Mouse (Mus musculus): ENCODE data around the gene Ctdspl. TPM values are rescaled to one million over a fixed set of nuclear protein-coding genes. Genes with fewer than 3 reads are reported as not detected.

The Ctdspl gene
- polyA plus RNA-seq, 1 experiment from 2014 or later: 21.9 TPM

DNA sequence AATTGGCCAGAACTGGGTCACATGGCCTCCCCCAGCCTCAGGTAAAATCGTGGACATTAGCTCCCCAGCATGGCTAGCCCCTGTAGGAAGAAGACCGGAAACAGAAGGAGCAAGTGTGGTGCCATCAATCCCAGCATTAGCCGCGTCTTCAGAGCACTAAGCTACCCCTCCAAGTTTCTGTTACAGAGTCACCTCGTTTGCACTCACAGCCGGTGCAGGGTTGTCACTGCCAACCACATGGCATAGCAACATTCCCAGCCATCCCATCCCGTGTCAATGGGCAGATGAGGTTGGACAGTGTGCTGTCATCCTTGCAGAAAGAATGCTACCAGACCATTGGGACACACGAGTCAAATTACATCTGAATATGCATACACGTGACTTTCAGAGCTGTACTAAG lies 4.4 kb downstream of the Ctdspl start:
- DNase-seq (ENCODE audit: low spot score) (no peak), ATAC-seq (replicated peaks; ENCODE audit: low FRiP score, low read depth) (no peak)
- H3K4me2 ChIP-seq (ENCODE audit: low read length): no peak overlapping the region
- no peak overlapping the region for H3K27ac ChIP-seq
- no peaks in the 10 kb centered on the region for H3K36me3 ChIP-seq (ENCODE audit: insufficient read depth, low read length)
- TF ChIP-seq CTCF (IDR thresholded peaks at IDR 0.05; ENCODE audit: low read depth): no peak
- 54% methylated on average over 9 of the region's 9 CpGs for WGBS
- H3K4me1 ChIP-seq (replicated peaks; ENCODE audit: insufficient read depth, low read length): peaks cover 28% of the 10 kb centered on the region
- H3K4me3 ChIP-seq (replicated peaks; ENCODE audit: low read depth, low read length): no peak overlapping the region
- H3K9me3 ChIP-seq (replicated peaks; ENCODE audit: low read length): no peaks in the 10 kb centered on the region
- no peaks in the 10 kb centered on the region for H3K27me3 ChIP-seq (ENCODE audit: insufficient read depth, low read length)
- no peak overlapping the region for H3K9ac ChIP-seq (ENCODE audit: low read depth, low read length)

DNA sequence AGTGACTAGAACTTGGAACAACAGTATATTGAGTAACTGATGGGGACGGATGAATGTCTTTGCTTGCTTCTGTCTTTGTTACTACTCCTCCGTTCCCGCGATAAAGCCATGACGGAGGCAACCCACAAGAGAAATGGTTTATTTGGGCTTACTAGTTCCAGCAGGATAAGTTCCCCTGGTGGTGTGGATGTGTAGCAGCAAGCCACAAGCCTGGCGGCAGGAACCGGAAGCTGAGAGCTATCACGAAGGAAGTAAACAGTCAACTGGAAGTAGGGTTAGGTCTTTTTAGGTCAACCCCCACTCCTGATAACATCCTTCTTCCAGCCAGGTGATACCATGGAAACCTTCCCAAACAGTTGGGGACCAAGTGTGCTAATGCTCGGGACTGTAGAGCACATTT lies 7.5 kb downstream of the Ctdspl start:
- ATAC-seq (replicated peaks; ENCODE audit: low FRiP score, low read depth): no peak
- peaks cover 26% of the 10 kb centered on the region for H3K4me1 ChIP-seq (replicated peaks; ENCODE audit: insufficient read depth, low read length)

GRCm38 (mm10) chr9:118934319-118934718 lies 8.1 kb downstream of the Ctdspl start:
- no peak for DNase-seq (ENCODE audit: low spot score)
- Histone ChIP-seq H3K4me3 (replicated peaks; ENCODE audit: low read depth, low read length) (no peak overlapping the region), H3K27ac (peak overlapping the region; percentile 2; the same call in 1 of the 2 replicates), H3K4me2 (ENCODE audit: low read length) (no peak overlapping the region), H3K9me3 (replicated peaks; ENCODE audit: low read length) (no peaks in the 10 kb centered on the region), H3K36me3 (ENCODE audit: insufficient read depth, low read length) (no peaks in the 10 kb centered on the region), H3K9ac (ENCODE audit: low read depth, low read length) (no peak overlapping the region), H3K27me3 (ENCODE audit: insufficient read depth, low read length) (no peaks in the 10 kb centered on the region), H3K4me1 (replicated peaks; ENCODE audit: insufficient read depth, low read length) (peaks cover 28% of the 10 kb centered on the region)
- 55% methylated on average over 12 of the region's 12 CpGs for WGBS
- TF ChIP-seq CTCF (IDR thresholded peaks at IDR 0.05; ENCODE audit: low read depth): no peak
- ATAC-seq (replicated peaks; ENCODE audit: low FRiP score, low read depth): no peak

More for the DNA sequence above, 7.5 kb downstream of the Ctdspl start:
- Histone ChIP-seq H3K9me3 (replicated peaks; ENCODE audit: low read length) (no peaks in the 10 kb centered on the region), H3K4me2 (ENCODE audit: low read length) (no peak overlapping the region), H3K9ac (ENCODE audit: low read depth, low read length) (no peak overlapping the region), H3K4me3 (replicated peaks; ENCODE audit: low read depth, low read length) (no peak overlapping the region), H3K36me3 (ENCODE audit: insufficient read depth, low read length) (no peaks in the 10 kb centered on the region), H3K27me3 (ENCODE audit: insufficient read depth, low read length) (no peaks in the 10 kb centered on the region), H3K27ac (peak overlapping the region; percentile 2; the same call in 1 of the 2 replicates)
- TF ChIP-seq CTCF (IDR thresholded peaks at IDR 0.05; ENCODE audit: low read depth): peak; percentile 4; the same call in 1 of the 2 replicates
- no peak for DNase-seq (ENCODE audit: low spot score)
- whole genome bisulfite sequencing: 83% methylated on average over 9 of the region's 9 CpGs

GRCm38 (mm10) chr9:118935098-118935497 lies 8.8 kb downstream of the Ctdspl start:
- ATAC-seq (replicated peaks; ENCODE audit: low FRiP score, low read depth): no peak
- 53% methylated on average over 13 of the region's 13 CpGs for WGBS
- no peak for TF ChIP-seq CTCF (IDR thresholded peaks at IDR 0.05; ENCODE audit: low read depth)
- no peaks in the 10 kb centered on the region for H3K36me3 ChIP-seq (ENCODE audit: insufficient read depth, low read length)
- no peak overlapping the region for H3K27ac ChIP-seq
- H3K9me3 ChIP-seq (replicated peaks; ENCODE audit: low read length): no peaks in the 10 kb centered on the region
- H3K9ac ChIP-seq (ENCODE audit: low read depth, low read length): no peak overlapping the region
- DNase-seq (ENCODE audit: low spot score): no peak
- peaks cover 31% of the 10 kb centered on the region for H3K4me1 ChIP-seq (replicated peaks; ENCODE audit: insufficient read depth, low read length)
- no peaks in the 10 kb centered on the region for H3K27me3 ChIP-seq (ENCODE audit: insufficient read depth, low read length)
- H3K4me3 ChIP-seq (replicated peaks; ENCODE audit: low read depth, low read length): no peak overlapping the region
- no peak overlapping the region for H3K4me2 ChIP-seq (ENCODE audit: low read length)

DNA sequence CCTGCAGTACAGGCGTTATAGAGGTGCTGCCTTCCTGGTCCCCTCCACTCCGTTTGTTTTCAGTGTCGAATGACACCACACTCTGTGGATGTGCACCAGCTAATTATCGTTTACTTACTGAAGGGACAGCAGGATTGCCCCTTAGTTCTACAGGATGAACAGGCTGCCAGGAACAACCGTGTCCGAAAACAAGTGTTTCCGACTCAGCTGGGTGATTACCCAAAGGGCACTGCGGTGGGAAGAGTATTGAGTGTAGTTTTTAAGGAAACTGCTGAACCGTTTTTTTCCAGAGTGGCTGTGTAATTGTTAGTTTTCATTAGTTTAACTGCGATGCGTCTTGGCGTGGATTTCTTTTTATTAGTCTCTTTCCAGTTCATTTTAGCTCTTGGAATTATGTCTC lies 9.8 kb downstream of the Ctdspl start:
- Histone ChIP-seq H3K27ac (peak overlapping the region; percentile 20), H3K4me2 (ENCODE audit: low read length) (peak overlapping the region; percentile 23; the same call in 1 of the 2 replicates), H3K4me1 (replicated peaks; ENCODE audit: insufficient read depth, low read length) (peaks cover 26% of the 10 kb centered on the region), H3K27me3 (ENCODE audit: insufficient read depth, low read length) (no peaks in the 10 kb centered on the region), H3K9ac (ENCODE audit: low read depth, low read length) (no peak overlapping the region), H3K9me3 (replicated peaks; ENCODE audit: low read length) (no peaks in the 10 kb centered on the region), H3K4me3 (replicated peaks; ENCODE audit: low read depth, low read length) (no peak overlapping the region), H3K36me3 (ENCODE audit: insufficient read depth, low read length) (no peaks in the 10 kb centered on the region)
- 26% methylated on average over 12 of the region's 12 CpGs for WGBS
- TF ChIP-seq CTCF (IDR thresholded peaks at IDR 0.05; ENCODE audit: low read depth): no peak
- DNase-seq (ENCODE audit: low spot score) (no peak), ATAC-seq (replicated peaks; ENCODE audit: low FRiP score, low read depth) (no peak)

- no peaks in the 10 kb centered on the region for H3K36me3 ChIP-seq (ENCODE audit: insufficient read depth, low read length)
- 61% methylated on average over 3 of the region's 3 CpGs for WGBS
- no peak overlapping the region for H3K4me2 ChIP-seq (ENCODE audit: low read length)
- H3K9me3 ChIP-seq (replicated peaks; ENCODE audit: low read length): no peaks in the 10 kb centered on the region
- no peak for TF ChIP-seq CTCF (IDR thresholded peaks at IDR 0.05; ENCODE audit: low read depth)
- peak; percentile 33; the same call in 1 of the 2 replicates for ATAC-seq (replicated peaks; ENCODE audit: low FRiP score, low read depth)
- H3K27me3 ChIP-seq (ENCODE audit: insufficient read depth, low read length): no peaks in the 10 kb centered on the region
- no peak overlapping the region for H3K4me3 ChIP-seq (replicated peaks; ENCODE audit: low read depth, low read length)
- peak overlapping the region; percentile 40; the same call in 1 of the 2 replicates for H3K27ac ChIP-seq
- peaks cover 31% of the 10 kb centered on the region for H3K4me1 ChIP-seq (replicated peaks; ENCODE audit: insufficient read depth, low read length)
- H3K9ac ChIP-seq (ENCODE audit: low read depth, low read length): no peak overlapping the region
- no peak for DNase-seq (ENCODE audit: low spot score)
Observed at GRCm38 (mm10) chr9:118937515-118937914, 11.3 kb downstream of the Ctdspl start.

GRCm38 (mm10) chr9:118939410-118939809 lies 13.2 kb downstream of the Ctdspl start:
- H3K9ac ChIP-seq (ENCODE audit: low read depth, low read length): no peak overlapping the region
- DNase-seq (ENCODE audit: low spot score) (peak; percentile 67), ATAC-seq (replicated peaks; ENCODE audit: low FRiP score, low read depth) (no peak)
- H3K27me3 ChIP-seq (ENCODE audit: insufficient read depth, low read length): no peaks in the 10 kb centered on the region
- H3K9me3 ChIP-seq (replicated peaks; ENCODE audit: low read length): no peaks in the 10 kb centered on the region
- TF ChIP-seq CTCF (IDR thresholded peaks at IDR 0.05; ENCODE audit: low read depth): no peak
- H3K4me2 ChIP-seq (ENCODE audit: low read length): peak overlapping the region; percentile 7; the same call in 1 of the 2 replicates
- 12% methylated on average over 13 of the region's 13 CpGs for WGBS
- peak overlapping the region; percentile 62 for H3K27ac ChIP-seq
- H3K4me3 ChIP-seq (replicated peaks; ENCODE audit: low read depth, low read length): no peak overlapping the region
- no peaks in the 10 kb centered on the region for H3K36me3 ChIP-seq (ENCODE audit: insufficient read depth, low read length)
- H3K4me1 ChIP-seq (replicated peaks; ENCODE audit: insufficient read depth, low read length): peaks cover 31% of the 10 kb centered on the region
